Mouse (Mus musculus) hindbrain, embryonic 11.5 days (tissue): ENCODE measurements around the gene Elane. TPM values are rescaled to one million over a fixed set of nuclear protein-coding genes. Genes with fewer than 3 reads are reported as not detected.

ENCODE experiments used
- ATAC-seq: fragments of 200-750 bp; cut with Nextera tagmentation; 2 replicates; pipeline ENCODE4 v1.8.0; 2017; ENCODE audit warnings: mild to moderate bottlenecking, moderate TSS enrichment, moderate library complexity; ENCODE audit not compliant: low FRiP score
- DNase-seq: peaks from one replicate; pipeline ENCODE4 v3.0.0-alpha.2; 2015; ENCODE audit warnings: low spot score
- H3K27ac ChIP-seq: fragments of 300-500 bp; sonication (generic); 2 replicates; pipeline ENCODE4 v1.5.1; 2014; ENCODE audit warnings: mild to moderate bottlenecking, low read depth, low read length
- H3K27me3 ChIP-seq: fragments of 300-500 bp; sonication (generic); 2 replicates; pipeline ENCODE4 v1.6.1; 2014; ENCODE audit warnings: mild to moderate bottlenecking, low read length, moderate library complexity, mixed read lengths; ENCODE audit not compliant: control insufficient read depth, insufficient read depth
- H3K36me3 ChIP-seq: fragments of 300-500 bp; sonication (generic); 2 replicates; pipeline ENCODE4 v1.6.1; 2014; ENCODE audit warnings: mild to moderate bottlenecking, low read length, moderate library complexity, mixed read lengths; ENCODE audit not compliant: control insufficient read depth, insufficient read depth
- H3K4me1 ChIP-seq: fragments of 300-500 bp; sonication (generic); replicated peaks from 2 replicates; pipeline ENCODE4 v1.6.1; 2014; ENCODE audit warnings: low read length, mixed read lengths; ENCODE audit not compliant: control insufficient read depth, insufficient read depth
- H3K4me2 ChIP-seq: fragments of 300-500 bp; sonication (generic); replicated peaks from 2 replicates; pipeline ENCODE4 v1.6.1; 2014; ENCODE audit warnings: mild to moderate bottlenecking, low read depth, low read length
- H3K4me3 ChIP-seq: fragments of 300-500 bp; sonication (generic); 2 replicates; pipeline ENCODE4 v1.5.1; 2014; ENCODE audit warnings: low read depth, low read length
- H3K9ac ChIP-seq: fragments of 300-500 bp; sonication (generic); 2 replicates; pipeline ENCODE4 v1.6.1; 2014; ENCODE audit warnings: low read depth, low read length
- H3K9me3 ChIP-seq: fragments of 300-500 bp; sonication (generic); 2 replicates; pipeline ENCODE4 v1.6.1; 2016; ENCODE audit warnings: low read length; ENCODE audit not compliant: control insufficient read depth
- WGBS: fragments of 180-500 bp; shearing (Covaris S2); extraction: QIAGEN DNeasy Blood & Tissue Kit; methylation state at CpG from one replicate; pipeline ENCODE4 v1.1.7; 2014; 5-methylcytosine and 5-hydroxymethylcytosine counted together
- polyA plus RNA-seq: library from polyadenylated mRNA; unstranded; fragments of >200 nt; fragmentation: Nextera tagmentation; extraction: Ambion mirVana; gene quantifications from 2 replicates; pipeline ENCODE4 v1.2.1, GENCODE M21; 2014

The Elane gene
- polyA plus RNA-seq, 1 experiment from 2014 or later, result not detected

DNA sequence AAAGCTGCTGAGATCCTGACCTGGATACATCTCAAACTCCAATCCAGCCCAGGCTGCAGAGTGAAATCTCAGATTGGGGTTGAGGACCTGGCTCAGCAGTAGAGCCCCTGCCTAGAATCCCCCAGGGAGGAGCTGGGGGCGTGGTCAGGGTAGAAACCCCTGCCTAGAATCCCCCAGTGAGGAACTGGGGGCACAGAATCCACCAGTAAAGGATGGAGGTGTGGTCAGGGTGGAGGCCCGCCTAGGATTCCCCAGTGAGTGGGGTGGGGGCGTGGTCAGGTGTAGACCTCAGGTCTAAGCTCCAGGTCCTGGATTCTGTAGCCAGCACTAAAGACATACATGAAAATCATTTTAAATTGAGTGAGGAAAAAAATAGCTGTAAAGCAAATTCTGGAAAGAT is 13.2 kb upstream of the Elane start:
- ATAC-seq (no peak), DNase-seq (no peak)
- Histone ChIP-seq H3K27ac (no peak overlapping the region), H3K4me1 (no peaks in the 10 kb centered on the region; the same call in 1 of the 2 replicates), H3K9me3 (no peaks in the 10 kb centered on the region), H3K36me3 (peaks cover 5% of the 10 kb centered on the region; the same call in 1 of the 2 replicates), H3K4me3 (peak overlapping the region; percentile 68), H3K9ac (peak overlapping the region; percentile 93), H3K4me2 (peak overlapping the region; percentile 58), H3K27me3 (no peaks in the 10 kb centered on the region)
- 42% methylated on average over 3 of the region's 3 CpGs for WGBS

DNA sequence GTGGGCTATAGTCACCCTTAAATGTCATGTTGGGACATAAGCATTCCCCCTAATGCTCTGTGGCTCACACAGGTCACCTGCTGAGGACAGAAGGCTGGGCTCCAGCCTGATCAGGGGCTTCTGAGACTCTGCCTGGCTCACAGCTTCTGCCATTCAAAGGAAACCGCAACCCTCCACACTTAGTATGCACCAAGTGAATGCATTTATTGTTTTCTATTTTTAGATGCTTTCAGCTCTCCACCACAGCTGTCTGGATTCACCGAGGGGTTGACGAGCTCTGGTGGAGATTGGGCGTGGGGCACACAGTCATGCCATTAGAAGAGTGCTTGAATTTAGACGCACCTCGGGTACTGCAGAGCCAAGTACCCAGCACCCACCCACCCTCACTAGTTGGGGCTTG is 12.7 kb upstream of the Elane start:
- H3K9ac ChIP-seq, result peak overlapping the region; percentile 93
- H3K4me1 ChIP-seq, result no peaks in the 10 kb centered on the region; the same call in 1 of the 2 replicates
- peak overlapping the region; percentile 68 for H3K4me3 ChIP-seq
- H3K27ac ChIP-seq, result peak overlapping the region; percentile 89; the same call in 1 of the 2 replicates
- H3K4me2 ChIP-seq, result peak overlapping the region; percentile 58
- peaks cover 5% of the 10 kb centered on the region; the same call in 1 of the 2 replicates for H3K36me3 ChIP-seq
- no peaks in the 10 kb centered on the region for H3K27me3 ChIP-seq
- H3K9me3 ChIP-seq, result no peaks in the 10 kb centered on the region
- 12% methylated on average over 6 of the region's 6 CpGs for WGBS
- DNase-seq (no peak), ATAC-seq (peak; percentile 15; the same call in 1 of the 2 replicates)

DNA sequence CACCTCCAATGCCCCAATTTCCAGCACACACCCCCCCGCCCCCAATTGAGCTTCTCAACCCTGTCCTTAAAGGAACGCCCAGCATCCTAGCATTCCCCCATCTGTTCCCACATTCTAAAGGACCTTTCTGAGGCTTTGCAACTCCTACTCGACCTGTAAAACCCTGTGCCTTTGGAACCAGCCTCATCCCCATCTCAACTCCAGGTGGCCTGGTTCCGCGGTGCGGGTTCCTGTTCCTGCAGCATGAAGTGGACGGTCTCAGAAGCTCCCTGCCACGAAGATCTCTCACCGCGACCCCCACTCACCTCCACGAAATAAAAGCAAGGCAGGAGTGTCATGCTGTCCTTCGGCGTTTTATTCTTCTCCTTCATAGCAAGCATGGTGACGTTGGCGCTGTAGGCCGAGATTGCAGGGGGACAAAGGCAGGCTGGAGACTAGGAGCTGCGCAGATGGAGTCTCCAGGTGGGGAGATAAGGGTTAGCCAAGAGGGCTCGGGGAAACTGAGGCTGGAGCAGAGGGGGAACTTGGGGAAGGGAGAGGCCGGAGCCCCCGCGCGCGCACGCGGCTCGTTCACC is 12.2 kb upstream of the Elane start:
- Histone ChIP-seq H3K27me3 (no peaks in the 10 kb centered on the region), H3K4me1 (no peaks in the 10 kb centered on the region; the same call in 1 of the 2 replicates), H3K27ac (peak overlapping the region; percentile 89), H3K9ac (peak overlapping the region; percentile 93), H3K36me3 (peaks cover 5% of the 10 kb centered on the region; the same call in 1 of the 2 replicates), H3K4me3 (peak overlapping the region; percentile 68), H3K9me3 (no peaks in the 10 kb centered on the region), H3K4me2 (peak overlapping the region; percentile 58)
- peak; percentile 60 for DNase-seq
- peak; percentile 28; the same call in 1 of the 2 replicates for ATAC-seq
- 3% methylated on average over 26 of the region's 26 CpGs for WGBS

DNA sequence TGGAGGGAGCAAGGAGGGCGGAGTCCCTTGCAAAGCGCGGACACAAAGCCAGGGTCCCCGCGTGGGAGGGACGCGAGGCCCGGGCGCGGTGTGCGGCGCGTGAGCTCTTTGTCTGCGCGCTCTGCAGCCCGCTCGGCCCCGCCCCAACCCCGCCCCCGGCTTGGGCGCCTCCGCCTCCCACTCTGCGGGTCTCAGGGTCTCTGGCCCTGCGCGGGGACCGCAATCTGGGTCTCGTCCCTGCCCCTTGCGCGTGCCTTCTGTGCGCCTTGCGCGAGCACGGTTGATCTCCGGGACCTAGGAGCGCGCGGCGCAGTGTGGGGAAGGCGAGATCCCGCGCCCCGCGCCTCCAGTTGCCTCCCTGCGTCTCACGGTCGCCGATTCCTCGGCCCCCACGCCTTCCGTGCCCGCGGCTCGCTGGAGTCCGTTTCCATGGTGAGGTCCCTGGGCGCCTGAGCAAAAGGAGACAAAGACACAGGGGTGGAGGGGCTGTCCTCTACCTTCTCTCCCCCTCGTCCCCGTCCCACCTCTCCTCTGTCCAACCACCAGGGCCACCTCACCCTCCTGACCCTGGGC is 11.7 kb upstream of the Elane start, which contains the start of the genes Prtn3 and Plppr3:
Prtn3 (plus strand) TSS at position 187 of the 573 bp plus-strand sequence.
Plppr3 (minus strand) TSS at position 345 of the 573 bp plus-strand sequence.
- ATAC-seq (peak; percentile 93), DNase-seq (peak; percentile 87)
- peak within 1 kb of the TSS; percentile 68 for H3K4me3 ChIP-seq
- no peaks in the 10 kb centered on the region for H3K9me3 ChIP-seq
- peaks cover 5% of the 10 kb centered on the region; the same call in 1 of the 2 replicates for H3K36me3 ChIP-seq
- peak within 1 kb of the TSS; percentile 58 for H3K4me2 ChIP-seq
- peak within 1 kb of the TSS; percentile 93 for H3K9ac ChIP-seq
- peak within 1 kb of the TSS; percentile 89 for H3K27ac ChIP-seq
- no peaks in the 10 kb centered on the region; the same call in 1 of the 2 replicates for H3K4me1 ChIP-seq
- under 1% methylated on average over 43 of the region's 57 CpGs for WGBS
- no peaks in the 10 kb centered on the region for H3K27me3 ChIP-seq

DNA sequence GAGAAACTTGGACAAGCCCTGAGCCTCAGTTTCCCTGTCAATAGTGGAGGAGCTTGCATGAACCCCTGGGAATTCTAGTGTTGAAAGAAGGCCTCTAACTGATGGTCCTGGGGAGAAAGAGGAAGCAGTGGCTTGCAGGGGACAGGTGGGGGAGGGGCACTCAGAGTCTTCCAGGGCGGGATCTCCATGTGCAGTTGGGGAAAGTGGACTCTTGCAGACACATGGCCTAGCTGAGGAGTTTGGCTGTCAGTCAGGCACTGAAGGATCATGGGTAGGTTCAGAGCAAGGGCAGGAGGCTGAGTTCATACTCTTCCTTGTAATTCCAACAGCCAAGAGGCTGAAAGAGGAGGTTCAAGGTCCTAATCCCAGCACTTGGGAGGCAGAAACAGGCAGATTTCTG is 8.9 kb upstream of the Elane start:
- peaks cover 2% of the 10 kb centered on the region; the same call in 1 of the 2 replicates for H3K4me1 ChIP-seq
- DNase-seq, result no peak
- H3K4me2 ChIP-seq, result no peak overlapping the region
- H3K27ac ChIP-seq, result no peak overlapping the region
- no peak overlapping the region for H3K9ac ChIP-seq
- no peak for ATAC-seq
- WGBS, result 38% methylated on average over 1 of the region's 1 CpGs
- peaks cover 8% of the 10 kb centered on the region for H3K27me3 ChIP-seq
- H3K4me3 ChIP-seq, result no peak overlapping the region
- no peaks in the 10 kb centered on the region for H3K36me3 ChIP-seq
- no peaks in the 10 kb centered on the region for H3K9me3 ChIP-seq

DNA sequence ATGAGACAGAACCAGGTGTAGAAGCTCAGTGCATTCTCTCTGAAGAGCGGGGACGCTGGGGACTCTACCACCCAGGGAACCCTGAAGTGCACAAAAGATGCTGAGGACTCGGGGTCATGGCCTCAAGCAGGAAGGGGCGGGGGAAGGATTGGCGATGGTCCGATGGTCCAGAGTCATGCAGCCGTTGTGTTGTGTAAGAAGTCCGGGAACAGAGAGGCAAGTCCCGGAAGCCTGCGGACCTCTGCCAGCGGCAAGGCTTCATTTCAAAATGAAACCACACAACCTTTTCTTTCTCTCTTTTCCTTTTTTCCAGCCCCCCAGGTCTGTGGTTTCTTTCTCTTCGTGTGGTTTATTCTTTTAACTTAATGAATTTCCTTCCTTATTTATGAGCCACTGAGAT is 8.3 kb upstream of the Elane start:
- H3K4me2 ChIP-seq, result no peak overlapping the region
- no peak overlapping the region for H3K27ac ChIP-seq
- DNase-seq, result no peak
- no peaks in the 10 kb centered on the region for H3K9me3 ChIP-seq
- no peak overlapping the region for H3K9ac ChIP-seq
- WGBS, result 55% methylated on average over 12 of the region's 12 CpGs
- no peaks in the 10 kb centered on the region for H3K36me3 ChIP-seq
- no peak overlapping the region for H3K4me3 ChIP-seq
- H3K4me1 ChIP-seq, result peaks cover 2% of the 10 kb centered on the region; the same call in 1 of the 2 replicates
- no peak for ATAC-seq
- peaks cover 13% of the 10 kb centered on the region for H3K27me3 ChIP-seq

DNA sequence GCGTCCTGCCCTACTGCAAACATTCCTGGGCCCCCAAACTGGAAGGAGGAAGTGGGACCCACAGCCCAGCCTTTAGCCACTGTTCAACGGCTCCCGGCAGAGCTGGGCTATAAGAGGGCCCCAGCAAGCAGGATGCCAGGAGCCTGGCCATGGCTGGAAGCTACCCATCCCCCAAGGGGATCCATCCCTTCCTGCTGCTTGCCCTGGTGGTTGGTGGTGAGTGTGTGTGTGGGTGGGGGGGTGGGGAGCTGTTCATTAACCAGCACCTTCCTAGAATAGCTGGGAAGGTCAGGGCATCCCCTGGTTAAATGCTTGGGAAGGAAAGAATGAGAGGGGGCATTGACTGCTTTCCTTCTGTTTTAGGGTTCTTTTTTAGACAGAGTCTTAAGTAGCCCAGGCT is 6.5 kb upstream of the Elane start:
- Histone ChIP-seq H3K27ac (no peak overlapping the region), H3K4me1 (peaks cover 2% of the 10 kb centered on the region; the same call in 1 of the 2 replicates), H3K4me2 (no peak overlapping the region), H3K9me3 (no peaks in the 10 kb centered on the region), H3K36me3 (no peaks in the 10 kb centered on the region), H3K27me3 (peaks cover 14% of the 10 kb centered on the region), H3K4me3 (no peak overlapping the region), H3K9ac (no peak overlapping the region)
- 53% methylated on average over 3 of the region's 3 CpGs for WGBS
- ATAC-seq, result no peak
- DNase-seq, result no peak

DNA sequence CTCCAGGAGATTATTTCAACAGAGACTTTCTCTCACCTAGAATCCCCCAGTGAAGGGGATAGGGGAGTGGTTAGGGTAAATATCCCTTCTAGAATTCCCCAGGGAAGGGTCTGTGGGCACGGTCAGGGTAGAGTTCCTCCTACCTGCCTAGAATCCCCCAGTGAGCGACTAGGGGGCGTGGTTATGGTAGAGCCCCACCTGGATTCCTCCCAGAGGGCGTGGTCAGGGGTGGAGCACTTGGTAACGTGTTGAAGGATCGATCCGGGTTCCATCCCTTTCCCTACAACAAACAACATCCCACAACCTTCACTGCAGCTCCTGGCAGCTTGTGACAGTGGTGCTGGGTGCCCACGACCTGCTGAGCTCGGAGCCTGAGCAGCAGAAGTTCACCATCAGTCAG is 5.3 kb upstream of the Elane start:
- Histone ChIP-seq H3K4me1 (0 out of 2 replicates have a peak, but pooled peaks cover 2% of the 10 kb centered on the region), H3K4me2 (no peak overlapping the region), H3K27ac (no peak overlapping the region), H3K9ac (no peak overlapping the region), H3K27me3 (peaks cover 14% of the 10 kb centered on the region), H3K4me3 (no peak overlapping the region), H3K9me3 (no peaks in the 10 kb centered on the region), H3K36me3 (no peaks in the 10 kb centered on the region)
- ATAC-seq (no peak), DNase-seq (no peak)
- WGBS, result 21% methylated on average over 9 of the region's 9 CpGs
